Mouse (Mus musculus) MEL (cell line): ENCODE results near the gene Stk11. TPM values are rescaled to one million over a fixed set of nuclear protein-coding genes. Genes with fewer than 3 reads are reported as not detected.

Experiments used
- DNase-seq: peaks from one replicate; pipeline ENCODE4 v3.0.0; 2011; ENCODE audit warnings: low read depth, low spot score
- H3K27ac ChIP-seq: 2 replicates; pipeline ENCODE4 v1.5.1; 2012; ENCODE audit warnings: low read depth, mild to moderate bottlenecking, control low read depth, low read length, moderate library complexity; ENCODE audit not compliant: control insufficient read depth
- H3K27me3 ChIP-seq, 2 experiments: fragments of 150-350 bp in 1 of 2; sonication (generic) in 1 of 2; 2 replicates each; pipeline ENCODE4 v1.6.1; 2012; ENCODE audit warnings: low read length in 2 of 2, mild to moderate bottlenecking in 2 of 2, improper control_type of control experiment in 1 of 2, moderate library complexity in 1 of 2; ENCODE audit not compliant: insufficient read depth in 2 of 2, control insufficient read depth in 1 of 2
- H3K36me3 ChIP-seq, 2 experiments: 2 replicates each; pipeline ENCODE4 v1.6.1; 2012 to 2014; ENCODE audit warnings: low read length in 2 of 2, improper control_type of control experiment in 1 of 2, inconsistent platforms in 1 of 2, mild to moderate bottlenecking in 1 of 2; ENCODE audit not compliant: insufficient read depth in 2 of 2, control insufficient read depth in 1 of 2
- H3K4me1 ChIP-seq, 2 experiments: fragments of 150-350 bp in 1 of 2; sonication (generic) in 1 of 2; 2 replicates each; pipeline ENCODE4 v1.6.1; 2012; ENCODE audit warnings: low read length in 2 of 2, improper control_type of control experiment in 1 of 2, mild to moderate bottlenecking in 1 of 2; ENCODE audit not compliant: insufficient read depth in 2 of 2, control insufficient read depth in 1 of 2
- H3K4me3 ChIP-seq, 2 experiments: fragments of 150-350 bp in 1 of 2; sonication (generic) in 1 of 2; 2 replicates each; pipeline ENCODE4 v1.5.1; 2012; ENCODE audit warnings: low read depth in 2 of 2, low read length in 2 of 2, mild to moderate bottlenecking in 2 of 2, moderate library complexity in 2 of 2, control low read depth in 1 of 2, improper control_type of control experiment in 1 of 2; ENCODE audit not compliant: control insufficient read depth in 1 of 2, insufficient read depth in 1 of 2
- H3K79me2 ChIP-seq: 2 replicates; pipeline ENCODE4 v1.6.1; 2012; ENCODE audit warnings: mild to moderate bottlenecking, low read length, moderate library complexity; ENCODE audit not compliant: control insufficient read depth, poor library complexity, insufficient read depth
- H3K9ac ChIP-seq: 2 replicates; pipeline ENCODE4 v1.6.1; 2012; ENCODE audit warnings: low read depth, mild to moderate bottlenecking, control low read depth, low read length, moderate library complexity; ENCODE audit not compliant: control insufficient read depth, poor library complexity, severe bottlenecking
- H3K9me3 ChIP-seq: fragments of 150-350 bp; sonication (generic); replicated peaks from 2 replicates; pipeline ENCODE4 v1.6.1; 2012; ENCODE audit warnings: mild to moderate bottlenecking, low read length, improper control_type of control experiment, moderate library complexity; ENCODE audit not compliant: insufficient read depth
- BHLHE40 ChIP-seq: IDR thresholded peaks from 2 replicates; pipeline ENCODE4 v1.6.1; 2012; ENCODE audit warnings: low read depth, mild to moderate bottlenecking, inconsistent platforms, low read length, improper control_type of control experiment, borderline replicate concordance
- CHD1 ChIP-seq: IDR thresholded peaks from 2 replicates; pipeline ENCODE4 v1.6.1; 2012; ENCODE audit warnings: low read depth, mild to moderate bottlenecking, inconsistent platforms, low read length, improper control_type of control experiment
- CTCF ChIP-seq, 3 experiments: IDR thresholded peaks in 2 of 3; conservative IDR thresholded peaks in 1 of 3; 2 replicates each; pipeline ENCODE4 v1.5.1; 2011 to 2012; ENCODE audit warnings: low read length in 3 of 3, low read depth in 2 of 3, mild to moderate bottlenecking in 2 of 3, improper control_type of control experiment in 1 of 3, inconsistent platforms in 1 of 3, mixed read lengths in 1 of 3, moderate library complexity in 1 of 3; ENCODE audit not compliant: control insufficient read depth in 1 of 3, insufficient read depth in 1 of 3, poor library complexity in 1 of 3, severe bottlenecking in 1 of 3
- ELF1 ChIP-seq: IDR thresholded peaks from 2 replicates; pipeline ENCODE4 v1.6.1; 2014; ENCODE audit warnings: low read depth, mild to moderate bottlenecking, inconsistent platforms, low read length, improper control_type of control experiment, moderate library complexity
- EP300 ChIP-seq, 2 experiments: IDR thresholded peaks; 2 replicates each; pipeline ENCODE4 v1.6.1; 2011; ENCODE audit warnings: improper control_type of control experiment in 2 of 2, low read length in 2 of 2, low read depth in 1 of 2, mild to moderate bottlenecking in 1 of 2
- GABPA ChIP-seq: IDR thresholded peaks from 2 replicates; pipeline ENCODE4 v1.6.1; 2012; ENCODE audit warnings: low read depth, mild to moderate bottlenecking, inconsistent platforms, low read length, improper control_type of control experiment, moderate library complexity
- GATA1 ChIP-seq: IDR thresholded peaks from 2 replicates; pipeline ENCODE4 v1.6.1; 2011; ENCODE audit warnings: low read depth, low read length, improper control_type of control experiment
- HCFC1 ChIP-seq: IDR thresholded peaks from 2 replicates; pipeline ENCODE4 v1.6.1; 2012; ENCODE audit warnings: low read depth, mild to moderate bottlenecking, inconsistent platforms, low read length, improper control_type of control experiment, moderate library complexity
- MAFK ChIP-seq: IDR thresholded peaks from 2 replicates; pipeline ENCODE4 v1.6.1; 2011; ENCODE audit warnings: low read depth, mild to moderate bottlenecking, low read length, improper control_type of control experiment, borderline replicate concordance
- MAZ ChIP-seq: IDR thresholded peaks from 2 replicates; pipeline ENCODE4 v1.6.1; 2012; ENCODE audit warnings: low read depth, mild to moderate bottlenecking, inconsistent platforms, low read length, improper control_type of control experiment
- MEF2A ChIP-seq: IDR thresholded peaks from 2 replicates; pipeline ENCODE4 v1.6.1; 2014; ENCODE audit warnings: low read depth, mild to moderate bottlenecking, inconsistent platforms, low read length, improper control_type of control experiment; ENCODE audit not compliant: poor library complexity, insufficient replicate concordance, severe bottlenecking; ENCODE audit errors: extremely low read depth
- MXI1 ChIP-seq: IDR thresholded peaks from 2 replicates; pipeline ENCODE4 v1.6.1; 2011; ENCODE audit warnings: mild to moderate bottlenecking, low read depth, low read length, improper control_type of control experiment
- MYC ChIP-seq: IDR thresholded peaks from 2 replicates; pipeline ENCODE4 v1.6.1; 2011; ENCODE audit warnings: low read depth, mild to moderate bottlenecking, low read length, improper control_type of control experiment, moderate library complexity
- NRF1 ChIP-seq: IDR thresholded peaks from 2 replicates; pipeline ENCODE4 v1.6.1; 2014; ENCODE audit warnings: low read depth, mild to moderate bottlenecking, inconsistent platforms, low read length, improper control_type of control experiment, moderate library complexity; ENCODE audit not compliant: poor library complexity, insufficient read depth, severe bottlenecking
- POLR2A ChIP-seq, 2 experiments: IDR thresholded peaks; 2 replicates each; pipeline ENCODE4 v1.6.1; 2011 to 2012; ENCODE audit warnings: low read length in 2 of 2, mild to moderate bottlenecking in 2 of 2, control low read depth in 1 of 2, improper control_type of control experiment in 1 of 2, low read depth in 1 of 2, moderate library complexity in 1 of 2; ENCODE audit not compliant: control insufficient read depth in 1 of 2, insufficient read depth in 1 of 2, poor library complexity in 1 of 2
- POLR2AphosphoS2 ChIP-seq: IDR thresholded peaks from 2 replicates; pipeline ENCODE4 v1.6.1; 2011; ENCODE audit warnings: low read length, improper control_type of control experiment
- POLR2AphosphoS5 ChIP-seq: IDR thresholded peaks from 2 replicates; pipeline ENCODE4 v1.6.1; 2012; ENCODE audit warnings: low read depth, borderline replicate concordance, mild to moderate bottlenecking, inconsistent platforms, low read length, moderate library complexity, mixed read lengths
- RAD21 ChIP-seq: IDR thresholded peaks from 2 replicates; pipeline ENCODE4 v1.6.1; 2011; ENCODE audit warnings: mild to moderate bottlenecking, low read depth, low read length, improper control_type of control experiment
- RCOR1 ChIP-seq: IDR thresholded peaks from 2 replicates; pipeline ENCODE4 v1.6.1; 2012; ENCODE audit warnings: low read depth, mild to moderate bottlenecking, inconsistent platforms, low read length, improper control_type of control experiment
- TBP ChIP-seq: IDR thresholded peaks from 2 replicates; pipeline ENCODE4 v1.8.0; 2011; ENCODE audit warnings: low read depth, low read length, improper control_type of control experiment
- TCF12 ChIP-seq: IDR thresholded peaks from 2 replicates; pipeline ENCODE4 v1.6.1; 2014; ENCODE audit warnings: low read depth, mild to moderate bottlenecking, inconsistent platforms, low read length, improper control_type of control experiment, moderate library complexity
- USF1 ChIP-seq: IDR thresholded peaks from 2 replicates; pipeline ENCODE4 v1.6.1; 2014; ENCODE audit warnings: low read depth, mild to moderate bottlenecking, inconsistent platforms, low read length, improper control_type of control experiment, moderate library complexity
- USF2 ChIP-seq, 2 experiments: IDR thresholded peaks; 2 replicates each; pipeline ENCODE4 v1.6.1; 2011 to 2012; ENCODE audit warnings: improper control_type of control experiment in 2 of 2, low read length in 2 of 2, borderline replicate concordance in 1 of 2, inconsistent platforms in 1 of 2, low read depth in 1 of 2, mild to moderate bottlenecking in 1 of 2; ENCODE audit not compliant: insufficient read depth in 1 of 2
- ZC3H11A ChIP-seq: IDR thresholded peaks from 2 replicates; pipeline ENCODE4 v1.6.1; 2012; ENCODE audit warnings: low read depth, mild to moderate bottlenecking, inconsistent platforms, low read length, improper control_type of control experiment
- ZKSCAN1 ChIP-seq: IDR thresholded peaks from 2 replicates; pipeline ENCODE4 v1.6.1; 2012; ENCODE audit warnings: low read depth, mild to moderate bottlenecking, inconsistent platforms, low read length, improper control_type of control experiment, moderate library complexity
- ZNF384 ChIP-seq: IDR thresholded peaks from 2 replicates; pipeline ENCODE4 v1.6.1; 2012; ENCODE audit warnings: low read depth, mild to moderate bottlenecking, inconsistent platforms, low read length, improper control_type of control experiment
- polyA plus RNA-seq, 2 experiments: library from polyadenylated mRNA; stranded (reverse) in 1 of 2; unstranded in 1 of 2; fragments of >175 nt in 1 of 2; fragments of >200 nt in 1 of 2; gene quantifications; 2 replicates each; pipeline versions ENCODE4 v1.2.1 to v1.2.4; 2012; ENCODE audit warnings: low replicate concordance in 2 of 2, low read depth in 1 of 2; ENCODE audit not compliant: insufficient read length in 2 of 2, insufficient read depth in 1 of 2, missing spikeins in 1 of 2
- total RNA-seq: library from RNA; depleted of rRNA; stranded (reverse); fragments of 300-350 nt; gene quantifications from 2 replicates; pipeline ENCODE4 v1.2.3, GENCODE M21; 2012

The Stk11 gene
- total and polyA plus RNA-seq, 3 experiments: 108 to 188 TPM; not detected in 1

- Histone ChIP-seq H3K27ac (no peak overlapping the region), H3K9me3 (no peaks in the 10 kb centered on the region), H3K27me3 (no peaks in the 10 kb centered on the region), H3K79me2 (peaks cover 30% of the 10 kb centered on the region), H3K36me3 (peaks cover 0 to 25% of the 10 kb centered on the region in 2 experiments; a peak in 2 of 4 replicates), H3K4me1 (peaks cover 6 to 36% of the 10 kb centered on the region in 2 experiments; a peak in 3 of 4 replicates), H3K9ac (no peak overlapping the region), H3K4me3 (no peak overlapping the region)
- no peak for DNase-seq
- no peak for TF ChIP-seq POLR2A (IDR thresholded peaks at IDR 0.05; ENCODE audit: control insufficient read depth in 1 of 2, insufficient read depth in 1 of 2, low read depth in 1 of 2, low read length in 2 of 2, poor library complexity in 1 of 2)
- no peak for TF ChIP-seq MAZ
- TF ChIP-seq USF2 (IDR thresholded peaks at IDR 0.05; ENCODE audit: borderline replicate concordance in 1 of 2, insufficient read depth in 1 of 2, low read depth in 1 of 2, low read length in 2 of 2): no peak
- no peak for TF ChIP-seq EP300 (IDR thresholded peaks at IDR 0.05; ENCODE audit: low read depth in 1 of 2, low read length in 2 of 2)
- TF ChIP-seq TBP: no peak
- TF ChIP-seq GABPA: no peak
- TF ChIP-seq MYC: no peak
- no peak for TF ChIP-seq CTCF (IDR thresholded peaks at IDR 0.05 in 2 of 3, conservative IDR thresholded peaks at IDR 0.05 in 1 of 3; ENCODE audit: control insufficient read depth in 1 of 3, insufficient read depth in 1 of 3, low read depth in 2 of 3, low read length in 3 of 3, poor library complexity in 1 of 3, severe bottlenecking in 1 of 3)
- no peak for TF ChIP-seq ZNF384
- TF ChIP-seq MAFK: no peak
- TF ChIP-seq POLR2AphosphoS5: no peak
Measured at GRCm38 (mm10) chr10:80154384-80154783, 38.8 kb downstream of the Stk11 start.

- no peak overlapping the region for H3K9ac ChIP-seq
- TF ChIP-seq HCFC1 (no peak), GABPA (no peak), POLR2AphosphoS2 (no peak), MXI1 (no peak), USF2 (IDR thresholded peaks at IDR 0.05; ENCODE audit: borderline replicate concordance in 1 of 2, insufficient read depth in 1 of 2, low read depth in 1 of 2, low read length in 2 of 2) (no peak), ZC3H11A (no peak), RAD21 (no peak), TCF12 (no peak), GATA1 (no peak), NRF1 (no peak), ZKSCAN1 (no peak), BHLHE40 (no peak), RCOR1 (no peak), USF1 (no peak), MYC (no peak), MEF2A (no peak), POLR2AphosphoS5 (no peak), ELF1 (no peak), MAZ (no peak), CHD1 (no peak)
- no peaks in the 10 kb centered on the region for H3K27me3 ChIP-seq
- no peak overlapping the region for H3K4me3 ChIP-seq
- no peaks in the 10 kb centered on the region for H3K9me3 ChIP-seq
- peaks cover 0 to 25% of the 10 kb centered on the region in 2 experiments; a peak in 2 of 4 replicates for H3K36me3 ChIP-seq
- peaks cover 23% of the 10 kb centered on the region for H3K79me2 ChIP-seq
- H3K27ac ChIP-seq: peak overlapping the region; percentile 60; the same call in 1 of the 2 replicates
- H3K4me1 ChIP-seq: peaks cover 6 to 36% of the 10 kb centered on the region in 2 experiments; a peak in 3 of 4 replicates
- DNase-seq: no peak
Measured at GRCm38 (mm10) chr10:80155277-80155676, 39.7 kb downstream of the Stk11 start.
